Mouse (Mus musculus) liver, embryonic 14.5 days (tissue): ENCODE results near the gene Bsn.

Experiments
- CTCF ChIP-seq: IDR thresholded peaks from 2 replicates; pipeline ENCODE4 v1.5.1; 2016; ENCODE audit warnings: antibody characterized with exemption, low read depth, control low read depth
- EP300 ChIP-seq: IDR thresholded peaks from 2 replicates; pipeline ENCODE4 v1.6.1; 2016; ENCODE audit warnings: antibody characterized with exemption, low read depth

DNA sequence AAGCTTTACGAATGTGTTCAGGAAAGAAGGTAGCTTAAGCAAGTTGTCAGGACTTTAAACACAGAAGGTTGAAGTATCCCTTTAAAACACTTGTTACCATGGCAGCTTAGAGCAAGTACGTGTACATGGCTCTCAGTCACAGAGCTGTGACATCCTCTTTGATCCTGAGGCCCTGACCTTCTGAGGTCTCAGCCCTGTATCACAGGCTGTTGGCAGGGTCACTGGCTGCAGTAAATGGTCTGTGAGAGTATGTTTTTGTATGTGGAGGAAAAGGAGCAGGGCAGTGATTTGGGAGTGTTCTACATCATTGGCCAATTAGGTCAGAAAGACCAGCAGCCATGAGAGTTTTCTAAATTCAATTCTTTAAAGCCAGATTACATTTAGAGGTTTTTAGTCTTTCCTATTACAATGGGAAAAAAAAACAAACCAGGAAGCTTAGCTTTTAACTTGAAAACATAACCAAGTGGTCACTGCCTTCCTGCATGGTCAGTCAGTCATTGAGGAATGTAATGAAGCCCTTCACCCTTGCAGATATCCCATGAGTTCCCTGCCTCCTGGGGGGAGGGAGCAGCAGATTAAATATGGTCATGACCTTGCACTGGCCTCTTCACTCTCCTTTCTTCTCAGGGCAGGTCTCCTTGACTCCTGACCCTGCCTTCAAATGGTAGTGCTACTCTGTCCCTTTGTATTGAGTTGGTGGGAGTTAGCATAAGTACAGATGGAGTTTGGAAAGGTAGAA is 37.9 kb upstream of the Bsn start:
- TF ChIP-seq CTCF, result no peak
- no peak for TF ChIP-seq EP300
